ENCODE assay signal across 9 mouse cellular contexts in the genomic region with DNA sequence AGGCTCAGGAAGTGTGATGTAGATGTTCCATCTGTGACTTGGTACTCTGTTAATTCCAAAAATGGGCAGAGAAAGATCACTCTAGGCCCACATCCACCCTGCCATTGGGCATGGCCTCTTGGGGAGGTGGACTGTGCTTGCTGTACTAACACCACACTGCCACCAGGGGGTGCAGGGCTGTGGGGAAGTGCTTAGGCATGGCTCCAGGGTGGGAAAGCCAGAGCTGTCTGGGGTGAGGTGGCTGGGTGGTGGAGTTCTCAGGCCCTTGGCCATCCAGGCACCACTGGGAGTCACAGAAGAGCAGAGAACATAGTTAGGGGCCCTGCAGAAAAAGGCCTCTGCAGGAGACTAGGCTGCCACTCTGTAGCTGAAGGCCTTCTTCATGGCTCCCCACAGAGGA.
A peak's percentile ranks its signal among the peaks of the same experiment; 100 is the strongest.
DNase-seq lines count a peak whose midpoint lies in the region; ATAC-seq lines count a peak whose summit lies in the region.
"Had no signal": no experiment of that assay in that cellular context is flagged by ENCODE, and none has a peak within 500 bp of the region (broad histone marks: within the 10 kb centered on the region; RNA-seq: fewer than 3 reads in every experiment).

No protein-coding gene starts in this region.

- H3K4me2 ChIP-seq in forebrain, embryonic 12.5 days: no peak overlapping the region
- H3K4me2 ChIP-seq: hindbrain, embryonic 15.5 days had no signal

- no peaks in the 10 kb centered on the region for H3K4me1 ChIP-seq in forebrain, embryonic 10.5 days
- H3K4me1 ChIP-seq in forebrain, embryonic 12.5 days: no peaks in the 10 kb centered on the region
- H3K4me1 ChIP-seq: hindbrain, embryonic 15.5 days had no signal

- no peak overlapping the region for H3K4me3 ChIP-seq in forebrain, embryonic 10.5 days
- H3K4me3 ChIP-seq in forebrain, embryonic 12.5 days (replicated peaks): no peak overlapping the region
- H3K4me3 ChIP-seq: hindbrain, embryonic 15.5 days had no signal

- H3K27ac ChIP-seq in forebrain, embryonic 10.5 days: no peak overlapping the region
- no peak overlapping the region for H3K27ac ChIP-seq in forebrain, embryonic 12.5 days
- H3K27ac ChIP-seq: hindbrain, embryonic 15.5 days had no signal

- no peaks in the 10 kb centered on the region for H3K27me3 ChIP-seq in forebrain, embryonic 10.5 days (ENCODE audit: poor library complexity, severe bottlenecking)
- no peaks in the 10 kb centered on the region for H3K27me3 ChIP-seq in forebrain, embryonic 12.5 days
- H3K27me3 ChIP-seq: hindbrain, embryonic 15.5 days had no signal

- H3K9ac ChIP-seq in forebrain, embryonic 12.5 days: no peak overlapping the region
- H3K9ac ChIP-seq: hindbrain, embryonic 15.5 days had no signal

- peaks cover 3% of the 10 kb centered on the region; the same call in 1 of the 2 replicates for H3K9me3 ChIP-seq in forebrain, embryonic 10.5 days
- no peaks in the 10 kb centered on the region for H3K9me3 ChIP-seq in forebrain, embryonic 12.5 days
- H3K9me3 ChIP-seq: hindbrain, embryonic 15.5 days had no signal

- no peaks in the 10 kb centered on the region for H3K36me3 ChIP-seq in forebrain, embryonic 10.5 days (replicated peaks)
- no peaks in the 10 kb centered on the region for H3K36me3 ChIP-seq in forebrain, embryonic 12.5 days (replicated peaks)

- peak; percentile 17 for DNase-seq in forebrain, embryonic 10.5 days (ENCODE audit: extremely low spot score, low spot score)
- peak; percentile 1 for DNase-seq in ovary, postnatal 14 days (ENCODE audit: low spot score)
- no peak for DNase-seq in ovary, adult 18-20 months (ENCODE audit: low spot score)
- peak; percentile 31 for DNase-seq in embryo, embryonic 9.5 days (ENCODE audit: extremely low spot score)
- DNase-seq in lung, postnatal 36 days: peak; percentile 38
- DNase-seq in thymus, postnatal 36 days: peak; percentile 60 to 65
- no peak for DNase-seq in frontal cortex, postnatal 10 days (ENCODE audit: low spot score in 2 of 2)

- ATAC-seq in forebrain, embryonic 12.5 days (ENCODE audit: low FRiP score): no peak

Comparison
In these comparisons a context has a peak if more than half of its experiments do, and no peak if none do; other contexts are left out.
1. DNase-seq: peak in forebrain, embryonic 10.5 days (single experiment), ovary, postnatal 14 days (single experiment), embryo, embryonic 9.5 days (single experiment), lung, postnatal 36 days (single experiment) and thymus, postnatal 36 days (2 of 2); none in ovary, adult 18-20 months (single experiment) and frontal cortex, postnatal 10 days (0 of 2).